Mouse (Mus musculus) small intestine, adult 2 months (tissue): Measurements from ENCODE around the gene Dnah10. TPM values are rescaled to one million over a fixed set of nuclear protein-coding genes. Genes with fewer than 3 reads are reported as not detected.

Experiments used
- H3K27ac ChIP-seq: fragments of 200-500 bp; 2 replicates; pipeline ENCODE4 v1.5.1; 2012; ENCODE audit warnings: low read depth, low read length, control low read depth, inconsistent platforms; ENCODE audit not compliant: insufficient read depth
- H3K27me3 ChIP-seq: fragments of 200-500 bp; 2 replicates; pipeline ENCODE4 v1.6.1; 2012; ENCODE audit warnings: mild to moderate bottlenecking, moderate library complexity, low read length, inconsistent platforms; ENCODE audit not compliant: control insufficient read depth, insufficient read depth
- H3K36me3 ChIP-seq: fragments of 200-500 bp; 2 replicates; pipeline ENCODE4 v1.6.1; 2012; ENCODE audit warnings: mild to moderate bottlenecking, low read length, control low read depth, inconsistent platforms; ENCODE audit not compliant: control insufficient read depth, insufficient read depth
- H3K4me1 ChIP-seq: fragments of 200-500 bp; 2 replicates; pipeline ENCODE4 v1.6.1; 2012; ENCODE audit warnings: low read length, inconsistent platforms, mixed read lengths; ENCODE audit not compliant: control insufficient read depth, insufficient read depth, insufficient read length
- H3K4me3 ChIP-seq: fragments of 200-500 bp; 2 replicates; pipeline ENCODE4 v1.5.1; 2012; ENCODE audit warnings: low read depth, mild to moderate bottlenecking, control low read depth, inconsistent platforms, low read length, moderate library complexity
- CTCF ChIP-seq: fragments of 200-500 bp; IDR thresholded peaks from 2 replicates; pipeline ENCODE4 v1.5.1; 2012; ENCODE audit warnings: low read depth, mild to moderate bottlenecking, control low read depth, inconsistent platforms, low read length, moderate library complexity, mixed read lengths; ENCODE audit not compliant: insufficient replicate concordance, insufficient read length; ENCODE audit errors: extremely low read depth
- POLR2A ChIP-seq: fragments of 200-500 bp; IDR thresholded peaks from 2 replicates; pipeline ENCODE4 v1.6.1; 2012; ENCODE audit warnings: low read depth, mild to moderate bottlenecking, control low read depth, inconsistent platforms, low read length, moderate library complexity
- WGBS: fragments of 180-500 bp; shearing (Covaris S2); methylation state at CpG from one replicate; pipeline ENCODE4 v1.1.7; 2018; 5-methylcytosine and 5-hydroxymethylcytosine counted together
- polyA plus RNA-seq: library from polyadenylated mRNA; depleted of rRNA; stranded (reverse); fragments of >200 nt; gene quantifications from 2 replicates; pipeline ENCODE4 v1.2.3, GENCODE M21; 2012

The Dnah10 gene
- polyA plus RNA-seq, 1 experiment: 0.10 TPM

GRCm38 (mm10) chr5:124848994-124849393, 124.1 kb downstream of the Dnah10 start:
- no peaks in the 10 kb centered on the region for H3K36me3 ChIP-seq
- H3K4me3 ChIP-seq: no peak overlapping the region
- no peaks in the 10 kb centered on the region for H3K4me1 ChIP-seq
- 64% methylated on average over 3 of the region's 3 CpGs for WGBS
- TF ChIP-seq POLR2A (no peak), CTCF (no peak)
- H3K27ac ChIP-seq: no peak overlapping the region
- no peaks in the 10 kb centered on the region; the same call in 1 of the 2 replicates for H3K27me3 ChIP-seq

GRCm38 (mm10) chr5:124851572-124851971, 126.7 kb downstream of the Dnah10 start:
- TF ChIP-seq POLR2A: no peak
- TF ChIP-seq CTCF: no peak
- Histone ChIP-seq H3K4me1 (no peaks in the 10 kb centered on the region), H3K27ac (no peak overlapping the region), H3K36me3 (no peaks in the 10 kb centered on the region), H3K4me3 (no peak overlapping the region), H3K27me3 (no peaks in the 10 kb centered on the region)
- 56% methylated on average over 4 of the region's 4 CpGs for WGBS

GRCm38 (mm10) chr5:124852294-124852693, 127.4 kb downstream of the Dnah10 start:
- no peaks in the 10 kb centered on the region for H3K27me3 ChIP-seq
- H3K36me3 ChIP-seq: no peaks in the 10 kb centered on the region
- H3K4me3 ChIP-seq: no peak overlapping the region
- TF ChIP-seq POLR2A: no peak
- H3K27ac ChIP-seq: no peak overlapping the region
- H3K4me1 ChIP-seq: no peaks in the 10 kb centered on the region
- 43% methylated on average over 2 of the region's 2 CpGs for WGBS

- no peaks in the 10 kb centered on the region for H3K4me1 ChIP-seq
- no peak overlapping the region for H3K27ac ChIP-seq
- TF ChIP-seq CTCF (no peak), POLR2A (no peak)
- H3K4me3 ChIP-seq: no peak overlapping the region
- 79% methylated on average over 2 of the region's 2 CpGs for WGBS
- no peaks in the 10 kb centered on the region for H3K36me3 ChIP-seq
- no peaks in the 10 kb centered on the region for H3K27me3 ChIP-seq
These were observed 128.2 kb downstream of the Dnah10 start for GRCm38 (mm10) chr5:124853079-124853478.

- Histone ChIP-seq H3K4me3 (no peak overlapping the region), H3K27ac (no peak overlapping the region), H3K36me3 (no peaks in the 10 kb centered on the region), H3K4me1 (no peaks in the 10 kb centered on the region), H3K27me3 (no peaks in the 10 kb centered on the region)
- TF ChIP-seq CTCF: no peak
- TF ChIP-seq POLR2A: no peak
- WGBS: 90% methylated on average over 4 of the region's 4 CpGs
These were observed 129.3 kb downstream of the Dnah10 start for GRCm38 (mm10) chr5:124854202-124854601.

GRCm38 (mm10) chr5:124860013-124860412, 135.1 kb downstream of the Dnah10 start:
- 6% methylated on average over 5 of the region's 5 CpGs for WGBS
- Histone ChIP-seq H3K4me3 (no peak overlapping the region), H3K36me3 (no peaks in the 10 kb centered on the region), H3K27me3 (peaks cover 17% of the 10 kb centered on the region), H3K4me1 (peaks cover 6% of the 10 kb centered on the region), H3K27ac (no peak overlapping the region)
- TF ChIP-seq CTCF (peak; percentile 45; the same call in 1 of the 2 replicates), POLR2A (no peak)

GRCm38 (mm10) chr5:124861463-124861862, 136.6 kb downstream of the Dnah10 start:
- no peak overlapping the region for H3K27ac ChIP-seq

More at GRCm38 (mm10) chr5:124861463-124861862, 136.6 kb downstream of the Dnah10 start:
- peak overlapping the region; percentile 76 for H3K4me3 ChIP-seq
- peaks cover 17% of the 10 kb centered on the region for H3K27me3 ChIP-seq
- H3K36me3 ChIP-seq: no peaks in the 10 kb centered on the region
- H3K4me1 ChIP-seq: peaks cover 6% of the 10 kb centered on the region
- under 1% methylated on average over 33 of the region's 33 CpGs for WGBS
- TF ChIP-seq POLR2A (no peak), CTCF (no peak)
